Mouse (Mus musculus) neural tube, embryonic 14.5 days (tissue): ENCODE data around the gene Vash2. TPM values are rescaled to one million over a fixed set of nuclear protein-coding genes. Genes with fewer than 3 reads are reported as not detected.

Source experiments
- ATAC-seq: fragments of 200-750 bp; cut with Nextera tagmentation; 2 replicates; pipeline ENCODE4 v1.8.0; 2017; ENCODE audit warnings: low read depth, mild to moderate bottlenecking, moderate TSS enrichment, moderate library complexity
- H3K27ac ChIP-seq: fragments of 300-500 bp; sonication (generic); 2 replicates; pipeline ENCODE4 v1.5.1; 2014; ENCODE audit warnings: low read depth, mild to moderate bottlenecking, control low read depth, low read length, moderate library complexity, mixed read lengths
- H3K27me3 ChIP-seq: fragments of 300-500 bp; sonication (generic); 2 replicates; pipeline ENCODE4 v1.6.1; 2014; ENCODE audit warnings: low read length; ENCODE audit not compliant: control insufficient read depth, insufficient read depth
- H3K36me3 ChIP-seq: fragments of 300-500 bp; sonication (generic); 2 replicates; pipeline ENCODE4 v1.6.1; 2014; ENCODE audit warnings: low read length, mixed read lengths; ENCODE audit not compliant: control insufficient read depth, insufficient read depth
- H3K4me1 ChIP-seq: fragments of 300-500 bp; sonication (generic); 2 replicates; pipeline ENCODE4 v1.6.1; 2014; ENCODE audit warnings: low read length; ENCODE audit not compliant: control insufficient read depth, insufficient read depth
- H3K4me2 ChIP-seq: fragments of 300-500 bp; sonication (generic); 2 replicates; pipeline ENCODE4 v1.6.1; 2014; ENCODE audit warnings: mild to moderate bottlenecking, low read depth, low read length, control low read depth
- H3K4me3 ChIP-seq: fragments of 300-500 bp; sonication (generic); 2 replicates; pipeline ENCODE4 v1.5.1; 2014; ENCODE audit warnings: low read depth, low read length, control low read depth, mixed read lengths
- H3K9ac ChIP-seq: fragments of 300-500 bp; sonication (generic); replicated peaks from 2 replicates; pipeline ENCODE4 v1.6.1; 2014; ENCODE audit warnings: low read depth, mild to moderate bottlenecking, control low read depth, low read length, mixed read lengths
- H3K9me3 ChIP-seq: fragments of 300-500 bp; sonication (generic); 2 replicates; pipeline ENCODE4 v1.6.1; 2016; ENCODE audit warnings: low read length; ENCODE audit not compliant: control insufficient read depth
- WGBS: fragments of 180-500 bp; shearing (Covaris S2); extraction: QIAGEN DNeasy Blood & Tissue Kit; methylation state at CpG from one replicate; pipeline ENCODE4 v1.1.7; 2014; 5-methylcytosine and 5-hydroxymethylcytosine counted together
- polyA plus RNA-seq: library from polyadenylated mRNA; unstranded; fragments of >200 nt; fragmentation: Nextera tagmentation; extraction: Ambion mirVana; gene quantifications from 2 replicates; pipeline ENCODE4 v1.2.1, GENCODE M21; 2014

Vash2 gene
- polyA plus RNA-seq, 1 experiment from 2014 or later: 118 TPM

GRCm38 (mm10) chr1:191014271-191014670, 35.2 kb upstream of the Vash2 start:
- H3K4me1 ChIP-seq: no peaks in the 10 kb centered on the region
- 89% methylated on average over 3 of the region's 3 CpGs for WGBS
- H3K9ac ChIP-seq: no peak overlapping the region
- no peak overlapping the region for H3K27ac ChIP-seq
- no peak for ATAC-seq
- H3K4me3 ChIP-seq: no peak overlapping the region
- H3K36me3 ChIP-seq: peaks cover 18% of the 10 kb centered on the region
- no peak overlapping the region for H3K4me2 ChIP-seq
- H3K27me3 ChIP-seq: no peaks in the 10 kb centered on the region
- H3K9me3 ChIP-seq: no peaks in the 10 kb centered on the region

GRCm38 (mm10) chr1:191008707-191009106, 29.6 kb upstream of the Vash2 start:
- no peak for ATAC-seq
- H3K27me3 ChIP-seq: no peaks in the 10 kb centered on the region
- 98% methylated on average over 5 of the region's 5 CpGs for WGBS
- no peak overlapping the region for H3K9ac ChIP-seq
- no peak overlapping the region for H3K4me2 ChIP-seq
- no peaks in the 10 kb centered on the region for H3K9me3 ChIP-seq
- peaks cover 46% of the 10 kb centered on the region for H3K36me3 ChIP-seq
- H3K4me1 ChIP-seq: no peaks in the 10 kb centered on the region
- no peak overlapping the region for H3K27ac ChIP-seq
- no peak overlapping the region for H3K4me3 ChIP-seq

GRCm38 (mm10) chr1:191002201-191002600, 23.1 kb upstream of the Vash2 start:
- H3K4me2 ChIP-seq: no peak overlapping the region
- no peak for ATAC-seq

DNA sequence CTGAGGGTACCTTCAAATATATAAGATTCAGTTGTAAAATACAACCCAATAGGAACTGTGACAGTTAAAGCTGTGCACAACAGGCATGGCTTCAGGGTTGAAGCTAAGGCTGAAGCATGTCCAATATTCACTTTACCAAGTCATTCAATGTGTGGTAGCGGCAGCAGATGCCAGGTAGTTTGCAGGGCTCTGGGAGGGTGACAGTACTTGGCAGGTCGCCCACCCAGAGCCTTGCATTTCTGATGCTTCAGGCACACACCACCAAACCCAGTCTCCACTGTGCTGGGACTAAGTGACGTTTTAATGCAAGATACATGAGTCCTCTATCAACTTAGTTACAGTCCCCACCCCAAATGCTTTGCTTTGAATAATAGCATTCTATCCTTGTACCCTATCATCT, 21.6 kb upstream of the Vash2 start:
- Histone ChIP-seq H3K4me3 (no peak overlapping the region), H3K36me3 (peaks cover 9% of the 10 kb centered on the region; the same call in 1 of the 2 replicates), H3K4me2 (no peak overlapping the region), H3K9ac (no peak overlapping the region), H3K27ac (no peak overlapping the region), H3K9me3 (peaks cover 3% of the 10 kb centered on the region; the same call in 1 of the 2 replicates), H3K27me3 (no peaks in the 10 kb centered on the region), H3K4me1 (no peaks in the 10 kb centered on the region)
- 74% methylated on average over 3 of the region's 3 CpGs for WGBS
- ATAC-seq: no peak

More at GRCm38 (mm10) chr1:191002201-191002600, 23.1 kb upstream of the Vash2 start:
- Histone ChIP-seq H3K4me3 (no peak overlapping the region), H3K9ac (no peak overlapping the region), H3K4me1 (no peaks in the 10 kb centered on the region), H3K27ac (no peak overlapping the region), H3K36me3 (peaks cover 12% of the 10 kb centered on the region; the same call in 1 of the 2 replicates), H3K27me3 (no peaks in the 10 kb centered on the region), H3K9me3 (peaks cover 3% of the 10 kb centered on the region; the same call in 1 of the 2 replicates)
- 61% methylated on average over 6 of the region's 6 CpGs for WGBS

DNA sequence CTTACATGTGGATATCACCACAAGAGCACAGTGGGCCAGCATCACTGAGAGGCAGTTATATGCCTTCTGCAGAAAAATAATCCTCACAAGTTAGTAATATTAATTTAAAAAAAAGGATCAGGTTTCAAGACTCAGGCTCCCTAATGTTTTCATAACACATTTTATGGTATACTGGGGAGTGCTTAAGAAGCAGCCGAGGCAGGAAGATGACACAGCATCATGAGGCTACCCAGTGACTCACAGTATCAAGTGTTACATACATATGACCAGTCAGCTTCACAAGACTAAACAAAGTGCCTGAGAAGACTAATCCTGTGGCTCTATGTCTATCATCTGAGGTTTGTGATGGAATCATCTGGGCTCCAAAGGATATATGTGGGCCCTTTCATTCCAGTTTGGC, 18.9 kb upstream of the Vash2 start:
- Histone ChIP-seq H3K27ac (no peak overlapping the region), H3K4me1 (no peaks in the 10 kb centered on the region), H3K36me3 (no peaks in the 10 kb centered on the region), H3K4me3 (no peak overlapping the region), H3K9ac (no peak overlapping the region), H3K27me3 (no peaks in the 10 kb centered on the region), H3K9me3 (peaks cover 3% of the 10 kb centered on the region; the same call in 1 of the 2 replicates), H3K4me2 (no peak overlapping the region)
- 79% methylated on average over 1 of the region's 1 CpGs for WGBS
- no peak for ATAC-seq

DNA sequence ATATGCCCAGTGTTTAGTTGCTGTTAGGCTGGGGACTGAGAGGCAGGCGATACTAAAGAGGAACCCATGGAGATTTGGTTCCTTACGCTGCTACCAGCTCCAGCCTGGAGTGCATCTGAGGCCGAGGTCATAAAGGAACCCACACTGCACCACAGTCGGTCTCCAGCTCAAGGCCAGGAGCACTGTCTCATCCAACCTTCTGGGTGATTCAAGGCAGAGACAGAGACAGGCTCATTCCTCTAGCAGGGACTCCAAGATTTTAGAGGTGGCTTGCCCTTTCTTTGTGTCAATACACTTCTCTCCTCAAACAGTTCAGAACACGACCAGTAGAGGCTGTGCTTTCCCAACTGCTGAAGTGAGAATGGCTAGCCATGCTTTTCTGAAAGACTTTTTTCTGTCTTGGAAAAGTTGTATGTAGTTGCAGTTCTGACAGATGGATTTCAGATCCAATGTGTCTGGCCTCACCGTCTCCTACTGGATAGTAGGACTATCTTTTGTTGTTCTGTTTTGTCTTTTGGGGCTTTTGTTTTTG, 17.3 kb upstream of the Vash2 start:
- Histone ChIP-seq H3K9ac (no peak overlapping the region), H3K36me3 (no peaks in the 10 kb centered on the region), H3K27me3 (no peaks in the 10 kb centered on the region), H3K9me3 (peaks cover 3% of the 10 kb centered on the region; the same call in 1 of the 2 replicates), H3K27ac (no peak overlapping the region), H3K4me2 (no peak overlapping the region), H3K4me3 (no peak overlapping the region), H3K4me1 (no peaks in the 10 kb centered on the region)
- WGBS: 68% methylated on average over 6 of the region's 6 CpGs
- no peak for ATAC-seq

DNA sequence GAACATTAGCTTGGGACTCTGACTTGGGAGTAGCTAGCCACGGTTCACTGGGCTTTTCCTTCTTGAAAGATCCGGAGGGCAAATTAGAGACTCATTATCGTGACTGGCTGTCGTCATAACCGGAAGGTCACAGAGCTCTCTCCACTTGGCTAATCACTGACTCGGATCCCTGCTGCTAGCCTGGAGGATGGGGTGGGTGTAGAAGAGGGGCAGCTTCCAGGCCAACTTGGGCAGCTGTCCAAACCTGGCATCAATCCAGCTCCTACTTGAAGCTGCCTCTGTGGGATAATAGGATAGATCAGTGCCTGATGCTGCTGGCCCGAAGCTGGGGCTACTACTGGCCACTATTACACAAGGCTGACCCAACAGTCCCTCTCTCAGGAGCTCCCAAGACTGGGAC, 16.5 kb upstream of the Vash2 start:
- H3K9me3 ChIP-seq: peaks cover 3% of the 10 kb centered on the region; the same call in 1 of the 2 replicates
- H3K27ac ChIP-seq: no peak overlapping the region
- WGBS: 54% methylated on average over 7 of the region's 7 CpGs
- no peak overlapping the region for H3K4me2 ChIP-seq
- no peak for ATAC-seq
- no peaks in the 10 kb centered on the region for H3K27me3 ChIP-seq
- H3K36me3 ChIP-seq: no peaks in the 10 kb centered on the region
- no peak overlapping the region for H3K4me3 ChIP-seq
- no peaks in the 10 kb centered on the region for H3K4me1 ChIP-seq
- H3K9ac ChIP-seq: no peak overlapping the region

GRCm38 (mm10) chr1:190989437-190990082, 10.5 kb upstream of the Vash2 start:
- Histone ChIP-seq H3K27ac (no peak overlapping the region), H3K27me3 (no peaks in the 10 kb centered on the region), H3K4me3 (no peak overlapping the region), H3K36me3 (no peaks in the 10 kb centered on the region), H3K4me2 (no peak overlapping the region), H3K4me1 (no peaks in the 10 kb centered on the region), H3K9me3 (no peaks in the 10 kb centered on the region), H3K9ac (no peak overlapping the region)
- ATAC-seq: no peak
- 82% methylated on average over 9 of the region's 9 CpGs for WGBS

GRCm38 (mm10) chr1:190981412-190981811, 2.3 kb upstream of the Vash2 start:
- no peak overlapping the region for H3K9ac ChIP-seq
- no peak for ATAC-seq
- H3K27me3 ChIP-seq: no peaks in the 10 kb centered on the region; the same call in 1 of the 2 replicates
- no peaks in the 10 kb centered on the region for H3K36me3 ChIP-seq
- no peaks in the 10 kb centered on the region for H3K9me3 ChIP-seq
- H3K27ac ChIP-seq: no peak overlapping the region
- no peak overlapping the region for H3K4me3 ChIP-seq
- peaks cover 14% of the 10 kb centered on the region for H3K4me1 ChIP-seq
- H3K4me2 ChIP-seq: no peak overlapping the region
- WGBS: 83% methylated on average over 4 of the region's 4 CpGs
